Mouse (Mus musculus) lung, adult 2 months (tissue): Measurements from ENCODE around the gene Tnrc18. TPM values are rescaled to one million over a fixed set of nuclear protein-coding genes. Genes with fewer than 3 reads are reported as not detected.

Source experiments
- DNase-seq: peaks from one replicate; pipeline ENCODE4 v3.0.0; 2022
- H3K4me1 ChIP-seq: fragments of 200-500 bp; 2 replicates; pipeline ENCODE4 v1.6.1; 2011; ENCODE audit warnings: low read length; ENCODE audit not compliant: control insufficient read depth, insufficient read depth
- H3K4me3 ChIP-seq: fragments of 200-500 bp; replicated peaks from 2 replicates; pipeline ENCODE3; 2011; ENCODE audit warnings: low read depth, mild to moderate bottlenecking, control low read depth, low read length; ENCODE audit errors: extremely low read depth
- CTCF ChIP-seq: fragments of 200-500 bp; IDR thresholded peaks from 2 replicates; pipeline ENCODE4 v1.5.1; 2011; ENCODE audit warnings: mild to moderate bottlenecking, low read length, control low read depth; ENCODE audit not compliant: insufficient read depth
- POLR2A ChIP-seq: fragments of 200-500 bp; IDR thresholded peaks from 2 replicates; pipeline ENCODE4 v1.6.1; 2011; ENCODE audit warnings: low read depth, mild to moderate bottlenecking, control low read depth, low read length, borderline replicate concordance; ENCODE audit errors: extremely low read depth
- WGBS: fragments of 180-500 bp; shearing (Covaris S2); methylation state at CpG from one replicate; pipeline ENCODE4 v1.1.7; 2018; 5-methylcytosine and 5-hydroxymethylcytosine counted together
- polyA plus RNA-seq: library from polyadenylated mRNA; depleted of rRNA; stranded (reverse); fragments of >200 nt; gene quantifications from 2 replicates; pipeline ENCODE4 v1.2.3, GENCODE M21; 2012

Tnrc18 gene
- polyA plus RNA-seq, 1 experiment, result 60.1 TPM

- DNase-seq, result no peak
Measured at GRCm38 (mm10) chr5:142799259-142799658, 18.2 kb downstream of the Tnrc18 start.

GRCm38 (mm10) chr5:142798190-142798589 lies 19.3 kb downstream of the Tnrc18 start:
- 74% methylated on average over 12 of the region's 12 CpGs for WGBS
- no peak for DNase-seq
- Histone ChIP-seq H3K4me3 (no peak overlapping the region), H3K4me1 (peaks cover 20% of the 10 kb centered on the region)
- no peak for TF ChIP-seq CTCF
- TF ChIP-seq POLR2A, result no peak

More at GRCm38 (mm10) chr5:142799259-142799658, 18.2 kb downstream of the Tnrc18 start:
- Histone ChIP-seq H3K4me1 (peaks cover 19% of the 10 kb centered on the region), H3K4me3 (no peak overlapping the region)
- no peak for TF ChIP-seq CTCF
- WGBS, result 71% methylated on average over 4 of the region's 4 CpGs

- WGBS, result 45% methylated on average over 13 of the region's 13 CpGs
- TF ChIP-seq CTCF (no peak), POLR2A (no peak)
- no peak for DNase-seq
- Histone ChIP-seq H3K4me3 (no peak overlapping the region), H3K4me1 (peaks cover 17% of the 10 kb centered on the region)
Measured at GRCm38 (mm10) chr5:142797620-142798019, 19.8 kb downstream of the Tnrc18 start.

DNA sequence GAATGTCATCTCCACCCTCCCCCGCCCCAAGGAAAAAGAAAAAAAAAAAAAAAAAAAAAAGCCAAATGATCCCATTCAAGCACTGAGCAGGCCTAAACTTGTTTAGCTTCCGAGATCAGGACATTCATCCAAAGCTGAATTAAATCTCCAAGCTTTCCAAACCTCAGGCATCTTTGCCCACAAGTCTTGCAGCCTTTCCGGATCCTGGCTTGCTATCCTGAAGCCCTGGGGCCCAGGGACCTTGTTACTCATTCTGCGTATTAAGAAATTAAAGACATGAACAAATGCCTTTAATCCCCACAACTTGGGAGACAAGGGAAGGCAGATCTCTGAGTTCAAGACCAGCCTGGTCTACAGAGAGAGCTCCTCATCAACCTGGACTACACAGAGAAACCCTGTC lies 20.5 kb downstream of the Tnrc18 start:
- TF ChIP-seq CTCF (no peak), POLR2A (no peak)
- 83% methylated on average over 4 of the region's 4 CpGs for WGBS
- no peak for DNase-seq
- Histone ChIP-seq H3K4me3 (no peak overlapping the region), H3K4me1 (peaks cover 17% of the 10 kb centered on the region)

- Histone ChIP-seq H3K4me1 (peaks cover 21% of the 10 kb centered on the region), H3K4me3 (peak overlapping the region; percentile 65)
- DNase-seq, result peak; percentile 36
- 52% methylated on average over 13 of the region's 13 CpGs for WGBS
- no peak for TF ChIP-seq CTCF
- TF ChIP-seq POLR2A, result no peak
Measured at GRCm38 (mm10) chr5:142794582-142794981, 22.9 kb downstream of the Tnrc18 start.

DNA sequence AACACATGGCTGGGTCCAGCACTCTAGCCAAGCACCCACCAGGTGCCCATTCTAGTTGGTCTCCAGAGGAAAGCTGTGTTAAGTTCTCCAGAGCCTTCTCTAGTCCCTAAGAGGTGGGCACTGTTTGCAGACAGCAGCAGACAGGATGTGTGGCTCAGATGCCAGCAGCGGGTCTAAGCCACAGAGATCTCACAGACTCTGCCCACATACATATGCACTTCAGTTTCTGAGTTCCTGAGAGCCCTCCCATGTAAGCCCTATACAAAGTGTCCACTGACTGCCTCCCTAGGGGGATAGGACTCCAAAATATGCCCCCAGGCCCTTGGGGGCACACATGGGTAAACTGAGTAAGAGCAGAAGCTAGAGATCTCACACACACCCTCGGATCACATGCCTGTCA lies 23.3 kb downstream of the Tnrc18 start:
- Histone ChIP-seq H3K4me3 (peak overlapping the region; percentile 65), H3K4me1 (peaks cover 21% of the 10 kb centered on the region)
- 39% methylated on average over 2 of the region's 2 CpGs for WGBS
- no peak for TF ChIP-seq POLR2A
- no peak for TF ChIP-seq CTCF
- no peak for DNase-seq

- H3K4me1 ChIP-seq, result peaks cover 14% of the 10 kb centered on the region
- H3K4me3 ChIP-seq, result no peak overlapping the region
- WGBS, result 93% methylated on average over 4 of the region's 4 CpGs
- TF ChIP-seq POLR2A (no peak), CTCF (no peak)
- no peak for DNase-seq
Measured at GRCm38 (mm10) chr5:142792594-142792993, 24.9 kb downstream of the Tnrc18 start.

GRCm38 (mm10) chr5:142788279-142788678 lies 29.2 kb downstream of the Tnrc18 start:
- Histone ChIP-seq H3K4me1 (peaks cover 4% of the 10 kb centered on the region), H3K4me3 (no peak overlapping the region)
- TF ChIP-seq POLR2A (no peak), CTCF (no peak)
- no peak for DNase-seq
- WGBS, result 96% methylated on average over 22 of the region's 23 CpGs

DNA sequence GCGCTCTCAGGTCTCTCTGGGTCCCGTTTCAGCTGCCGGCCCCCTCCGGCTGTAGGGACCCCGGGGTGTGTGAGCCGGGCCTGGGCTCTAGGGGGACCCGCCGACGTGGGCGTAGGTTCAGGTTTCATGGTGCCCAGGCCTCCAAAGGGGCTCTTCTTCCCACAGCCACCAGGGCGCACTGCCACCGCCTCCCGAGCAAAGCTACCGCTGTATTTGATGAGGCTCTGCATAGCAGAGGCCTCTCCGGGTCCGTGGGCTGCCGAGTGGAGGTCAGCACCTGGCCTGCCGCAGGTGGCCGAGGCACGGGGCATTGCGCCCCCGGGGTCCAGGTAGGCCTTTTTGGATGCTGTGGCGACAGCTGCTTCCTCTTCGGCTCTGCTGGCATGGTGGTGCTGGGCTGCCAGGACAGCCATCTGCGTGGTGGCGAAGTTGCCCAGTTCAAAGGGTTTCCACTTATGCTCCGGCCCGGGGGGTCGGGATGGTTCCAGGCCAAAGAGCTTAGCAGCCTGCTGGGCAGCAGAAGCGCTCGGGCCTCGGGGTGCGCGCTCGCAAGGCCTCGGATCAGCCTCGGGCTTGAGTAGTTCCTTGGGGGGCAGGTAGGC lies 30.1 kb downstream of the Tnrc18 start:
- WGBS, result 92% methylated on average over 37 of the region's 37 CpGs
- TF ChIP-seq POLR2A (no peak), CTCF (no peak)
- no peak for DNase-seq
- peaks cover 7% of the 10 kb centered on the region for H3K4me1 ChIP-seq
- H3K4me3 ChIP-seq, result no peak overlapping the region

- H3K4me1 ChIP-seq, result peaks cover 7% of the 10 kb centered on the region
- WGBS, result 52% methylated on average over 5 of the region's 5 CpGs
- no peak for TF ChIP-seq POLR2A
- DNase-seq, result no peak
- no peak overlapping the region for H3K4me3 ChIP-seq
Measured at GRCm38 (mm10) chr5:142786709-142787108, 30.8 kb downstream of the Tnrc18 start.

DNA sequence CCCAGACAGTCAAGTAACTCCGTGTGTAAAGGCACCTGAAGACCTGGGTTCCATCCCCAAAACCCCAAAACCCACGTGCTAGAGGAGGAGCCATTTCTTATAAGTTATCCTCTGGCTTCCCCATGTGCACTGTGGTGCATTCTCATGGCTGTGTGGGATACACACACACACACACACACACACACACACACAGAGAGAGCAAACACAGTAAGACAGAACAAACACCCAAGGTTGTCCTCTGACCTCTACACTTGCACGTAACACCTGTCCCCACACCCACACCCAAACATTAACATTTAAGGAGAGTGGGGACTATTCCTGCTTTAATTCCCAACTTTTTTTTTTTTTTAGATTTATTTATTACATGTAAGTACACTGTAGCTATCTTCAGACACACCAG lies 31.2 kb downstream of the Tnrc18 start:
- DNase-seq, result no peak
- Histone ChIP-seq H3K4me3 (no peak overlapping the region), H3K4me1 (peaks cover 7% of the 10 kb centered on the region)
- TF ChIP-seq CTCF (no peak), POLR2A (no peak)
- 81% methylated on average over 3 of the region's 3 CpGs for WGBS
